Mouse (Mus musculus) midbrain, embryonic 14.5 days (tissue): ENCODE results near the gene Pias3. TPM values are rescaled to one million over a fixed set of nuclear protein-coding genes. Genes with fewer than 3 reads are reported as not detected.
"Not testable (repeated sequence)": the region's sequence is repeated elsewhere in the genome, so short reads cannot be mapped to it uniquely, and the experiment has no call there.

Source experiments
- ATAC-seq: fragments of 200-750 bp; cut with Nextera tagmentation; 2 replicates; pipeline ENCODE4 v1.8.0; 2017; ENCODE audit warnings: moderate number of reproducible peaks, moderate library complexity; ENCODE audit not compliant: low FRiP score, low TSS enrichment
- DNase-seq: peaks from one replicate; pipeline ENCODE4 v3.0.0-alpha.2; 2015
- H3K27ac ChIP-seq: fragments of 300-500 bp; sonication (generic); replicated peaks from 2 replicates; pipeline ENCODE4 v1.5.1; 2014; ENCODE audit warnings: mild to moderate bottlenecking, low read depth, low read length, moderate library complexity
- H3K27me3 ChIP-seq: fragments of 300-500 bp; sonication (generic); 2 replicates; pipeline ENCODE4 v1.6.1; 2014; ENCODE audit warnings: low read length, control low read depth, mixed read lengths; ENCODE audit not compliant: control insufficient read depth, insufficient read depth
- H3K36me3 ChIP-seq: fragments of 300-500 bp; sonication (generic); 2 replicates; pipeline ENCODE4 v1.6.1; 2014; ENCODE audit warnings: low read length, control low read depth; ENCODE audit not compliant: control insufficient read depth, insufficient read depth
- H3K4me1 ChIP-seq: fragments of 300-500 bp; sonication (generic); 2 replicates; pipeline ENCODE4 v1.6.1; 2014; ENCODE audit warnings: mild to moderate bottlenecking, antibody characterized with exemption, low read length, control low read depth; ENCODE audit not compliant: control insufficient read depth, insufficient read depth
- H3K4me2 ChIP-seq: fragments of 300-500 bp; sonication (generic); 2 replicates; pipeline ENCODE4 v1.6.1; 2014; ENCODE audit warnings: mild to moderate bottlenecking, low read length, moderate library complexity
- H3K4me3 ChIP-seq: fragments of 300-500 bp; sonication (generic); replicated peaks from 2 replicates; pipeline ENCODE4 v1.5.1; 2014; ENCODE audit warnings: low read depth, low read length
- H3K9ac ChIP-seq: fragments of 300-500 bp; sonication (generic); replicated peaks from 2 replicates; pipeline ENCODE4 v1.6.1; 2014; ENCODE audit warnings: mild to moderate bottlenecking, low read length, moderate library complexity
- H3K9me3 ChIP-seq: fragments of 300-500 bp; sonication (generic); 2 replicates; pipeline ENCODE4 v1.6.1; 2016; ENCODE audit warnings: low read length, control low read depth, mixed read lengths; ENCODE audit not compliant: control insufficient read depth
- WGBS: fragments of 180-500 bp; shearing (Covaris S2); extraction: QIAGEN DNeasy Blood & Tissue Kit; methylation state at CpG from one replicate; pipeline ENCODE4 v1.1.7; 2014; 5-methylcytosine and 5-hydroxymethylcytosine counted together
- polyA plus RNA-seq: library from polyadenylated mRNA; unstranded; fragments of >200 nt; fragmentation: Nextera tagmentation; extraction: Ambion mirVana; gene quantifications from 2 replicates; pipeline ENCODE4 v1.2.1, GENCODE M21; 2014

Gene Pias3
- polyA plus RNA-seq, 1 experiment from 2014 or later, result 26.3 TPM

DNA sequence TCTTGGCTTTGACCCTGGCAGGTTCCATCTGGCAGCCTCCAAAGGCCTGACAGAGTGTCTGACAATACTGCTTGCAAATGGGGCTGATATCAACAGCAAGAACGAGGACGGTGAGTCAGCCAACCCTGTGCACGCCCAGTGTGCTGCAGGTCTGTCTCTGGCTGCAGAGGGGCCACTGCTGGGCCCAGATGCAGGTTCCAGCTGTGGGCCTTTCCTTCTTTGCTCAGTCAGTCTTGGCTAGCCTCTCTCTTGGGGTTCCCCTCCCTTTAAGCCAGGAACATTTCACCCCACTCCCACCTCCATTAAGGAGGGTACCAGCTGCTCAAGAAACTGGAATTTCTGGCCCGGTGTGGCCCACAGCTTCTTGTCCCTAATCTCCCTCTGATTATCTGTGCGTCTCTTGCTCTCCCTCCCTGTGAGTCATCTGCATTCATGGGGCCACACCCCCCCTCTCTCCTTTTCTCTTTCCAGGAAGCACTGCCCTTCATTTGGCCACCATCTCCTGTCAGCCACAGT is 17.0 kb upstream of the Pias3 start:
- 19% methylated on average over 5 of the region's 5 CpGs for WGBS
- no peaks in the 10 kb centered on the region; the same call in 1 of the 2 replicates for H3K27me3 ChIP-seq
- no peaks in the 10 kb centered on the region for H3K36me3 ChIP-seq
- ATAC-seq (no peak), DNase-seq (no peak)
- no peak overlapping the region for H3K27ac ChIP-seq
- H3K4me2 ChIP-seq, result no peak overlapping the region
- H3K9ac ChIP-seq, result no peak overlapping the region
- no peaks in the 10 kb centered on the region for H3K4me1 ChIP-seq
- H3K4me3 ChIP-seq, result no peak overlapping the region
- no peaks in the 10 kb centered on the region for H3K9me3 ChIP-seq

DNA sequence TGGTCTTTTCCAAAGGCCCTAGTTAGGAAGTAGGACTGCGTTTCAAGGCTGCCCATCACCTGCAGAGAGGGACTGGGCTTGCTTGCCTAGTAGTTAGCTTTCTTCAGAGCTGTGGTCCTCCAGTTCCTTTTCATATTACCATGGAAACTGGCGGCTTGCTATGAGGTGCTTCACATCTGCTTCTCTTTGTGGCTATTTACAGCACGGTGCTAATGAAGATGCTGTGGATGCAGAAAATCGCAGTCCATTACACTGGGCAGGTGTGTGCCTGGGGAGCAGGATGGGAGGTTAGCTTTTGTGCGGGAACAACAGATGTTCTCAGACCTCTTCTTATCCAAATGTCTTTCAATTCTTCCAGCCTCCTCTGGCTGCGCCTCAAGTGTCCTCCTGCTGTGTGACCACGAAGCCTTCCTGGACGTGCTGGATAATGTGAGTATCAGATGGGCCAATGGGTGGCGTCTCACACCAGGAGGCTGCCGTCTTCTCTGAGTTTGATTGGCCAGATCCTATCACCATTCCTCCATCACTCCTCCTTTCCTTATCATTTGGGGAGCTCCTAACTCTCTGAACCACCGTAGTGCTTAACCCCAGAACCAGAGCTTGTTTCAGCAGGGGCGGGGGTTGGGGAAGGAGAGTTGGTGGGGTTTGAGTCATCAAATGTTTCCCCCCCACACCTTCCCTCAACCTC is 15.8 kb upstream of the Pias3 start:
- H3K27me3 ChIP-seq, result no peaks in the 10 kb centered on the region; the same call in 1 of the 2 replicates
- H3K4me1 ChIP-seq, result no peaks in the 10 kb centered on the region
- no peak overlapping the region for H3K4me2 ChIP-seq
- 19% methylated on average over 12 of the region's 12 CpGs for WGBS
- peak; percentile 40 for DNase-seq
- no peak overlapping the region for H3K27ac ChIP-seq
- ATAC-seq, result no peak
- no peak overlapping the region for H3K9ac ChIP-seq
- no peak overlapping the region for H3K4me3 ChIP-seq
- H3K9me3 ChIP-seq, result no peaks in the 10 kb centered on the region
- H3K36me3 ChIP-seq, result no peaks in the 10 kb centered on the region

DNA sequence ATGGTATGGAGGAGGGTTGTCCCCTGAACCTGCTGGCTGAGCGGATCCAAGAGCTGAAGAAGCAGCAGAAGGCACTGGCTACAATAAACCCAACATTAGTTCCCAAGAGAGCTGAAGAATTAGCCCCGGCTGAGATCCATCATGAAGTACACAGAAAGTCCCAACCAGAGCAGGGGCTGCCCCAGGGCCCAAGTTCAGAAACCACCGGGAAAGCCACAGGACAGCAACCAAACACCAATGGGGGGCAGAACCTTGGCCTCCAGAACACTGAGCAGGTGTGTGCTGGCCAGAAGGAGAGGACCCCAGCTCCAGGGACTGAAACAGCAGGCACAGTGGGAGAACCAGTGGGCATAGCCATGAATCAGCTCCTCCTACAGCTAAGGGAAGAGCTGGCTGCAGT is 12.7 kb upstream of the Pias3 start:
- no peak overlapping the region for H3K9ac ChIP-seq
- 86% methylated on average over 3 of the region's 3 CpGs for WGBS

DNA sequence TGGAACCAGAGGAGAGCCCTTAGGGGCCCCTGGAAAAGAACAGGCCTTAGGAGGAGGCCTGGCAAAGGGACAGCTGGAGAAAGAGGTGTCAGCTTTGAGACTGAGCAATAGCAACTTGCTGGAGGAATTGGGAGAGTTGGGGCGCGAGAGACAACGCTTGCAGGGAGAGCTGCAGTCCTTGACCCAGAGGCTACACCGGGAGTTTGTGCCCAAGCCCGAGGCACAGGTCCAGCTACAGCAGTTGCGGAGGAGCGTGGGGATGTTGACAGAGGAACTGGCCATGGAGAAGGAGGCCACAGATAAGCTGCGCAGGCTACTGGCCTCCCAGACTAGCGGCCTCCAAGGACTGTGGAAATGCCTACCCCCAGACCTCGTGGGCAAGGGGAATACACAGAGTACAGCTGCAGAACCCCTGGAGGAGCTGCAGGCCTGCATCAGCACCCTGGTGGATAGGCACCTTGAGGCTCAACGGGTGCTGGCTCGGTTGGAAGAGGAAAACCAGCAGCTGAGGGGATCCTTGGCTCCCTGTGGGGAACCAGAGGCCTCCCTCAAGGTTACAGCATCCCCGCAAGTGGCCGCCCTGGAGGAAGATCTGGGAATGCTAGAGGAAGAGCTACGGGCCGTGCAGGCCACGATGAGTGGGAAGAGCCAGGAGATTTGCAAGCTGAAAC is 11.9 kb upstream of the Pias3 start:
- ATAC-seq (no peak), DNase-seq (no peak)
- Histone ChIP-seq H3K4me3 (no peak overlapping the region), H3K27me3 (no peaks in the 10 kb centered on the region; the same call in 1 of the 2 replicates), H3K9me3 (no peaks in the 10 kb centered on the region), H3K36me3 (no peaks in the 10 kb centered on the region), H3K27ac (no peak overlapping the region), H3K9ac (no peak overlapping the region), H3K4me2 (peak overlapping the region; percentile 35), H3K4me1 (no peaks in the 10 kb centered on the region)
- WGBS, result 63% methylated on average over 17 of the region's 17 CpGs

More for the DNA sequence above, 12.7 kb upstream of the Pias3 start:
- Histone ChIP-seq H3K4me2 (no peak overlapping the region), H3K4me1 (no peaks in the 10 kb centered on the region), H3K36me3 (no peaks in the 10 kb centered on the region), H3K4me3 (no peak overlapping the region), H3K9me3 (no peaks in the 10 kb centered on the region), H3K27me3 (no peaks in the 10 kb centered on the region; the same call in 1 of the 2 replicates), H3K27ac (no peak overlapping the region)
- ATAC-seq (no peak), DNase-seq (no peak)

DNA sequence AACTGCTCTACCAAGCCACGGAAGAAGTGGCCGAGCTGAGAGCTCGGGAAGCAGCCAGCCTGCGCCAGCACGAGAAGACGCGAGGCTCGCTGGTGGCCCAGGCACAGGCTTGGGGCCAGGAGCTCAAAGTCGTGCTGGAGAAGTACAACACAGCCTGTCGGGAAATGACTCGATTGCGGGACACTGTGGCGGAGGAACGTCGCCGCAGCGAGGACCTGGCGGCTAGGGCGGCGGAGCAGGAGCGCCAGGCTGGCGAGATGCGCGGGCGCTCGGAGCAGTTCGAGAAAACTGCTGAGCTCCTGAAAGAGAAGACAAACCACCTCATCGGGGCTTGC is 11.4 kb upstream of the Pias3 start:
- Histone ChIP-seq H3K9me3 (no peaks in the 10 kb centered on the region), H3K9ac (0 out of 2 replicates have a peak overlapping the region, but pooled peaks have one; percentile 7), H3K27ac (no peak overlapping the region), H3K36me3 (no peaks in the 10 kb centered on the region), H3K27me3 (no peaks in the 10 kb centered on the region; the same call in 1 of the 2 replicates), H3K4me3 (no peak overlapping the region), H3K4me1 (no peaks in the 10 kb centered on the region), H3K4me2 (peak overlapping the region; percentile 35)
- DNase-seq (peak; percentile 26), ATAC-seq (no peak)
- WGBS, result 40% methylated on average over 28 of the region's 28 CpGs

DNA sequence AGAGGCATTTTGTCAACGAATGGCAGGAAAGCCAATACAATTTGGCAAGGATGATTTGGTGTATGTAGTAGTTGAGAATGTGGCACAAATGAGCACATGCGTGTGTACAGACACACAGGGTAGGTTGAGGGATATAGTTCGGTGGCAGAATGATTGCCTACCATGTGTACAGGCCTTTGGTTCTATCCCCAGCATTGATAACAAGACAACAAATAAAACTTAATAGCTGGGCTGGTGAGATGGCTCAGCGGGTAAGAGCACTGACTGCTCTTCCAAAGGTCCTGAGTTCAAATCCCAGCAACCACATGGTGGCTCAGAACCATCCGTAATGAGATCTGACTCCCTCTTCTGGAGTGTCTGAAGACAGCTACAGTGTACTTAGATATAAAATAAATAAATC is 10.1 kb upstream of the Pias3 start:
- not testable (repeated sequence) for H3K9ac ChIP-seq, H3K9me3 ChIP-seq, H3K4me1 ChIP-seq, H3K27me3 ChIP-seq, H3K27ac ChIP-seq, H3K36me3 ChIP-seq, H3K4me2 ChIP-seq, ATAC-seq, H3K4me3 ChIP-seq, DNase-seq
- 93% methylated on average over 5 of the region's 5 CpGs for WGBS

DNA sequence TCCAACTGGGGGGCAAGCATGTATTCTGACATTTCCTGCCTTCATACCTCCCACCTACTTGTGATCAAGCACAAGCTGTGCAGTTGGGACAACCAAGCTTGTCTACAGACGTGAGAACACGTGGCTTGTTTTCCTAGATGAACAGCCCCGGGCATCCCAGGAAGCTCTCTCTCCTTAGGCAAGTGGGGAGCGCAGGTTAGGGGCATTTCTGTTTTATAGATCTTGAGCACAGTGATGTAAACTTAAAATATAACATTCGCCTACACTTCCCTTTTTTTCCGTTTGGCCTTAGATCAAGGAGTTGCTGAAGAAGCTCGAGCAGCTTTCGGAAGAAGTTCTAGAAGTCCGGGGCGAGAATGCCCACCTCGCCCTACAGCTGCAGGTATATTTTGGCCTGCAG is 7.3 kb upstream of the Pias3 start:
- Histone ChIP-seq H3K4me1 (0 out of 2 replicates have a peak, but pooled peaks cover 4% of the 10 kb centered on the region), H3K4me3 (no peak overlapping the region), H3K9ac (no peak overlapping the region), H3K4me2 (no peak overlapping the region), H3K27me3 (no peaks in the 10 kb centered on the region), H3K27ac (no peak overlapping the region), H3K9me3 (no peaks in the 10 kb centered on the region), H3K36me3 (no peaks in the 10 kb centered on the region)
- DNase-seq (no peak), ATAC-seq (no peak)
- 89% methylated on average over 11 of the region's 11 CpGs for WGBS

DNA sequence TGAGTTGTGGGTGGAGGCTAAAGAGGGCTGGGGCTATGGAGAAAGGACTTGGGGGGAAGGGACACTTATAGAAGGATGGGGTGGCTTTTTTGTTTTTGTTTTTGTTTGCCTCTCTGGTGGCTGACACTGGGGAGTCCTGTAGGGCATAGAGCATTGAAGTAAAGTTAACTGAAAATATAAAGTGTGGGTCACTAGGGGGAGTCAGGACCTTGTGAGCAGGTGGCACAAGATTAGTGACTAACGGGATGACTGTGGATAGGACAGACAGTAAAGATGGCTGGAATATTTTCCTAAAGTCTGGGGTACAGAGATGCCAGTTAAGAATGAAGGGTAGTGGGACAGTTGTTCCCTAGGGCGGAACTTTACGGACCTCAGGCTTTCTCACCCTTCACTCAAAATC is 5.9 kb upstream of the Pias3 start:
- H3K9me3 ChIP-seq, result no peaks in the 10 kb centered on the region
- no peak overlapping the region for H3K4me3 ChIP-seq
- no peak overlapping the region for H3K4me2 ChIP-seq
- H3K4me1 ChIP-seq, result 0 out of 2 replicates have a peak, but pooled peaks cover 4% of the 10 kb centered on the region
- WGBS, result 52% methylated on average over 3 of the region's 3 CpGs
- no peak overlapping the region for H3K27ac ChIP-seq
- no peaks in the 10 kb centered on the region for H3K27me3 ChIP-seq
- H3K36me3 ChIP-seq, result no peaks in the 10 kb centered on the region
- DNase-seq (no peak), ATAC-seq (no peak)
- H3K9ac ChIP-seq, result no peak overlapping the region

DNA sequence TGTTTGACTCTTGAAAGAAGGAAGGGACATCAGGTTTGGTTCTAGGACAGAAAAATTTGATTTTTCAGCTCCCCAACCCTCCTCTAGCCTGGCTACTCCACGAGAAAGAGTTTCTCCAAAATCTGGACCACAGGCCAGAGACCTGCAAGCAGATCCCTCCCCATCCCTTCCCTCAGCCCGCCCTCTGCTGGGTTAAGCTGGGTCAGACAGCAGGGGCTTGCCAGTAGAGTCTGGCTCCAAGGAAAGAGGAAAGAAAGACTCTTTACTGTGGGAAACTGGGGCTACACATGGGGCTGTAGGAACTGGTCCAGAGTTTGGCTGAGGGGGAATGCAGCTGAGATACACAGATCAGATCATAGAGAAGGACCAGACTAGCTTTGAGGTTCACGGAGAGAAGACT is 3.7 kb upstream of the Pias3 start:
- WGBS, result 14% methylated on average over 3 of the region's 3 CpGs
- Histone ChIP-seq H3K36me3 (no peaks in the 10 kb centered on the region), H3K9me3 (no peaks in the 10 kb centered on the region), H3K4me2 (no peak overlapping the region), H3K4me3 (no peak overlapping the region), H3K4me1 (peaks cover 9% of the 10 kb centered on the region), H3K27me3 (no peaks in the 10 kb centered on the region), H3K9ac (no peak overlapping the region), H3K27ac (no peak overlapping the region)
- peak; percentile 33 for DNase-seq
- no peak for ATAC-seq
